Mouse (Mus musculus): ENCODE measurements around the gene Son. TPM values are rescaled to one million over a fixed set of nuclear protein-coding genes. Genes with fewer than 3 reads are reported as not detected.

Son gene
- polyA plus RNA-seq, 1 experiment from 2014 or later, result 149 TPM

DNA sequence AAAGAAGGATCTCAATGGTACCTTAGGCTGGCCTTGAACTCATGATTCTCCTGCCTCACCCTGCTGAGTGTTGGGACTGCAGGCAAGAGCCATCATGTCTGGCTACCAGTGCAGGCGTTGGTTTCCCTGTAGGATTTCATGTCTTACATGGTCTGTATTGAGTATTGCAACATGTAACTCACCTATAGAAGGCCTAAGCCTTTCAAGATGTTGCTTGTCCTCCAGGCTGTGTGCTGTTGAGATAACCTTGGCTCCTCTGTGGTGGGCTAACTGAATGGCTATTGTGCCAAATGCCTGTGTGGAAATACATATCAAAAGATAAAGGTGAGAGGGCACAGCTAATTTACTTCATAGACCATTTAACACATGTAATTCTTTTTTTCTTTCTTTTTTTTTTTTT is 51.7 kb downstream of the Son start:
- no peak for DNase-seq
- no peak overlapping the region for H3K4me2 ChIP-seq
- H3K36me3 ChIP-seq (ENCODE audit: insufficient read depth), result peaks cover 36% of the 10 kb centered on the region
- no peak overlapping the region for H3K9ac ChIP-seq
- no peaks in the 10 kb centered on the region for H3K4me1 ChIP-seq (ENCODE audit: insufficient read depth)
- TF ChIP-seq CTCF (IDR thresholded peaks at IDR 0.05; ENCODE audit: low read depth), result no peak
- no peak overlapping the region for H3K27ac ChIP-seq (ENCODE audit: low read depth)
- H3K4me3 ChIP-seq (ENCODE audit: low read depth, low read length), result no peak overlapping the region
- no peak for ATAC-seq (ENCODE audit: insufficient read depth)
- no peaks in the 10 kb centered on the region for H3K9me3 ChIP-seq (ENCODE audit: low read depth, low read length)
- 92% methylated on average over 1 of the region's 1 CpGs for WGBS
- H3K27me3 ChIP-seq (ENCODE audit: insufficient read depth, low read length), result no peaks in the 10 kb centered on the region

DNA sequence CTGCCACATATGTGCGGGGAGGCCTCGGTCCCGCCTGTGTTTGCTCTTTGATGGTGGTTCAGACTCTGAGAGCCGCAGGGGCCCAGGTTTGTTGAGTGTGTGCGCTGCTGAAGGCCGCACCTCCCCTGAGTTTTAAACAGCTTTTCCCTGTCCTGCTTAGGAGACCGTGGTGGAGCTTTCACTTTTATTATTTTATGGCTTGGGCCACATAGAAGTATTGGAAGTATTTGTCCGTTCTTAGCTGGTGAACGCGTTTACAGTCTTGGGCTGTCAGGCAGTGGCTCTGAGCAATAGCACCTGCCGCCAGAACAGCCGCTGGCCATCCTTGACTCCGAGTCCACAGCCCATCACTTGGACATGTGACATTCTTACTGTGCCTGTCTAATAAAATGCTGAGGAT is 54.6 kb downstream of the Son start:
- Histone ChIP-seq H3K27me3 (ENCODE audit: insufficient read depth, low read length) (no peaks in the 10 kb centered on the region), H3K9ac (no peak overlapping the region), H3K9me3 (ENCODE audit: low read depth, low read length) (no peaks in the 10 kb centered on the region), H3K4me2 (no peak overlapping the region), H3K27ac (ENCODE audit: low read depth) (peak overlapping the region; percentile 49; the same call in 1 of the 2 replicates), H3K4me1 (ENCODE audit: insufficient read depth) (no peaks in the 10 kb centered on the region), H3K36me3 (ENCODE audit: insufficient read depth) (peaks cover 46% of the 10 kb centered on the region), H3K4me3 (ENCODE audit: low read depth, low read length) (no peak overlapping the region)
- ATAC-seq (ENCODE audit: insufficient read depth) (peak; percentile 77), DNase-seq (peak; percentile 68)
- TF ChIP-seq CTCF (IDR thresholded peaks at IDR 0.05; ENCODE audit: low read depth), result no peak
- WGBS, result 40% methylated on average over 13 of the region's 13 CpGs

DNA sequence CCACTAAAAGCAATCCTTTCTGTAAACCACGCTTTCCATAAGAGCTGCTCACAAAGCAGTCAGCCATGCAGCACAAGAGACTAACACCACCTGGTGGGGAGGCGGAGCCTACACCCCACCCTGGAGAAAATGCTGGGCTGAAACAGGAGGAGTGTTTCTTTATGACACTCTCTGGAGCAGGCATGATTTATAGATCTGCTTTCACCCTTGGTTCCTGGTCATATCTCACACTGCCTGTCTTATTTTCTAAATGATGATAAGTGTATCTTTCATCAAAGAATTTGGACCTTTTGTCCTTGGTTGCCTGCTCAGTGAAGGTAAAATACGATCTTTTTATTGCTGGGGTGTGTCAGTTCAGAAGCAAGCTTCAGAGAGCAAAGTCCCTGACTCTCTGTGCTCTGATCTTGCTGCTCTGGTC is 55.5 kb downstream of the Son start:
- Histone ChIP-seq H3K4me3 (ENCODE audit: low read depth, low read length) (no peak overlapping the region), H3K9me3 (ENCODE audit: low read depth, low read length) (no peaks in the 10 kb centered on the region), H3K27ac (ENCODE audit: low read depth) (no peak overlapping the region), H3K9ac (no peak overlapping the region), H3K27me3 (ENCODE audit: insufficient read depth, low read length) (no peaks in the 10 kb centered on the region), H3K4me1 (ENCODE audit: insufficient read depth) (no peaks in the 10 kb centered on the region), H3K36me3 (ENCODE audit: insufficient read depth) (peaks cover 45% of the 10 kb centered on the region), H3K4me2 (no peak overlapping the region)
- ATAC-seq (ENCODE audit: insufficient read depth) (0 out of 2 replicates have a peak, but pooled peaks have one; percentile 21), DNase-seq (no peak)
- WGBS, result 56% methylated on average over 3 of the region's 3 CpGs
- TF ChIP-seq CTCF (IDR thresholded peaks at IDR 0.05; ENCODE audit: low read depth), result no peak

DNA sequence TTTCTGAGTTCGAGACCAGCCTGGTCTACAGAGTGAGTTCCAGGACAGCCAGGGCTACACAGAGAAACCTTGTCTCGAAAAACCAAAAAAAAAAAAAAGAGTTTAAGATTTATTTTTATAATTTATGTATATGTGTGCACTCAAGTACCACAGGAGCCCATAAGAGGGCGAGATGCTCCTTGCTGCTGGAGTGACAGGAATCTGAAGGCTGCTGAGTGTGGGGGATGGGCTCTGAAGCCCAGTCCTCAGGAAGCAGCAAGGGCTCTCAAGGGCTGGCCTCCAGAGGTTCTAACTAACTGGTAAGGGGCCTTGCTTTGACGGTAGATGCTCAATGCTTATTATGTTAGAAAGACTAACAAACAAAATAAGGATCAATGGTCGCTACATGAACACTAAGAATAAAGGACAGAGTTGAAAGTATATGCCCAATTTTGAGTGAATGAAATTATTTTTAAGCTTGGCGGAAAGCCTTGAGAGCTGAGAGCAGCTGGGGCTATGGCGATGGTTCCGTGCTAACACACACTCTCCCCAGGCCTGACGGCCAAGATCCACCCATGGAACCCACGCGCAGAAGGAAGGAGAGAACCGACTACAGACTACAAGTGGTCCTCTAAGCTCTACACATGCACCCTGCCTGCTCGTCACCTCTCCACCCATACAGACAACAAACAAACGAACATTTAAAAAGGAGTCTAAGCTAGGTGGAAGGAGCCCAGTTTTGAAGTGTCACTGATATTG is 57.5 kb downstream of the Son start:
- 85% methylated on average over 14 of the region's 14 CpGs for WGBS
- peak; percentile 20 for TF ChIP-seq CTCF (IDR thresholded peaks at IDR 0.05; ENCODE audit: low read depth)
- Histone ChIP-seq H3K27me3 (ENCODE audit: insufficient read depth, low read length) (no peaks in the 10 kb centered on the region), H3K36me3 (ENCODE audit: insufficient read depth) (peaks cover 40% of the 10 kb centered on the region), H3K9me3 (ENCODE audit: low read depth, low read length) (no peaks in the 10 kb centered on the region), H3K4me3 (ENCODE audit: low read depth, low read length) (no peak overlapping the region), H3K9ac (no peak overlapping the region), H3K4me1 (ENCODE audit: insufficient read depth) (no peaks in the 10 kb centered on the region), H3K4me2 (no peak overlapping the region), H3K27ac (ENCODE audit: low read depth) (no peak overlapping the region)
- ATAC-seq (ENCODE audit: insufficient read depth) (no peak), DNase-seq (peak; percentile 26)

DNA sequence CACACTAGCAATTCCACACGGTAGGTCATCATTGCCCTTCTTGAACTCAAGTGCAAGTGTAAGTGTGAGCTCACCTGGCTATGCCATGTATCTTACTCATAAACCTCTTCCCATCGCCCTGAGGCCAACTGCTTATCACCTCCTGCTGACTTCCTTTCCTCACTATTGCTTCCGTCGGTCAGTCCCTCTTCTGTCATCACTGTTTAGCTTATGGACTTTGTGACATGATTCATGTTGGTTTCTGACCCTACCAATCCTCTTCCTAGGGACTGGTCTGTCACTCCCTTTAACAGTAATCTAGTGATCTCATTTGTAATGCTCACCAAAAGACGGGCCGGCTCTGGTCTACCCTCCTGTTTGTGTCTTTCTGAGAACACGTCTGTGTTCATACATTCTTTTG is 62.9 kb downstream of the Son start:
- no peak overlapping the region for H3K4me2 ChIP-seq
- H3K9me3 ChIP-seq (ENCODE audit: low read depth, low read length), result no peaks in the 10 kb centered on the region
- no peak overlapping the region for H3K27ac ChIP-seq (ENCODE audit: low read depth)
- H3K36me3 ChIP-seq (ENCODE audit: insufficient read depth), result peaks cover 53% of the 10 kb centered on the region
- 64% methylated on average over 7 of the region's 7 CpGs for WGBS
- no peak overlapping the region for H3K4me3 ChIP-seq (ENCODE audit: low read depth, low read length)
- TF ChIP-seq CTCF (IDR thresholded peaks at IDR 0.05; ENCODE audit: low read depth), result no peak
- H3K4me1 ChIP-seq (ENCODE audit: insufficient read depth), result no peaks in the 10 kb centered on the region
- DNase-seq (no peak), ATAC-seq (ENCODE audit: insufficient read depth) (no peak)
- no peak overlapping the region for H3K9ac ChIP-seq
- H3K27me3 ChIP-seq (ENCODE audit: insufficient read depth, low read length), result no peaks in the 10 kb centered on the region

DNA sequence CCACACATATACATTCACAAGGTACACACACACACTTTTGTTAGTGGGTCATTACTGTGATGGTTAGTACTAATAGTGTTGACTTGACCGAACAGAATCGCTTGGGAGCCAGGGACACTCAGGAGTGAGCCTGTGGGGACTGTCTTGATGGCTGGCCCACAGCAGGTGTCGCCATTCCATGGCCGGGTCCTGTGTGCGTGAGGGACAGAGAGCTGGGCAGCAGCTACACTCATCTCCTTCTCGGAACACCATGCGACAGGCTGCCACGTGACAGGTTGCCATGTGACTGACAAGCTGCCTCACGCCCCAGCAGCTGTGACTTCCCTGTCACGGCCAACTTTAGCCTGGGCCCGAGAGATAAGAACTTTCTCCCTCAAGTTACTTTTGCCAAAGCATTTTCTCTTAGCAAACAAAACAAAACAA is 69.6 kb downstream of the Son start:
- peaks cover 19% of the 10 kb centered on the region for H3K36me3 ChIP-seq (ENCODE audit: insufficient read depth)
- H3K27me3 ChIP-seq (ENCODE audit: insufficient read depth, low read length), result no peaks in the 10 kb centered on the region
- WGBS, result 63% methylated on average over 11 of the region's 11 CpGs
- no peaks in the 10 kb centered on the region for H3K9me3 ChIP-seq (ENCODE audit: low read depth, low read length)
- no peaks in the 10 kb centered on the region for H3K4me1 ChIP-seq (ENCODE audit: insufficient read depth)
- DNase-seq (peak; percentile 21), ATAC-seq (ENCODE audit: insufficient read depth) (peak; percentile 63; the same call in 1 of the 2 replicates)
- no peak overlapping the region for H3K27ac ChIP-seq (ENCODE audit: low read depth)
- H3K4me2 ChIP-seq, result no peak overlapping the region
- TF ChIP-seq CTCF (IDR thresholded peaks at IDR 0.05; ENCODE audit: low read depth), result no peak
- no peak overlapping the region for H3K9ac ChIP-seq
- no peak overlapping the region for H3K4me3 ChIP-seq (ENCODE audit: low read depth, low read length)

DNA sequence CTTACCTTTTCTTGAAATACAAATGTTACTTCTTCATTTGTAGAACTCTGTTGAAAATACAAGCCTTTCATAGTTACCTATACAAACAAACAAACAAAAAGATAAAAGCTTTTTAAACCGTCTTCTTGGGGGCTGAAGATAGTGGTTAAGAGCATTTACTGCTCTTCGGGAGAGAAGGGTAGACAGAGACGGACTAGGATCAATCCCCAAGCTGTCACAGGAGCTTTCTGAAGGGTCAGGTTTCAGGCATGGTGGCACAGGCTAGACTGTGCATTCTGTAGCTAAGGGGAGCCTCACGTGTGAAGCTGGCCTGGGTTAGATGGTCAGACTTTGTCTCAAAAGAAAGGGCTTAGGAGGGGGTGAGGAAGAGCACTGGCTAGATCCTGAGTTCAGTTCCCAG is 70.1 kb downstream of the Son start:
- Histone ChIP-seq H3K27me3 (ENCODE audit: insufficient read depth, low read length) (no peaks in the 10 kb centered on the region), H3K9ac (no peak overlapping the region), H3K9me3 (ENCODE audit: low read depth, low read length) (no peaks in the 10 kb centered on the region), H3K4me3 (ENCODE audit: low read depth, low read length) (no peak overlapping the region), H3K4me2 (no peak overlapping the region), H3K4me1 (ENCODE audit: insufficient read depth) (no peaks in the 10 kb centered on the region), H3K27ac (ENCODE audit: low read depth) (0 out of 2 replicates have a peak overlapping the region, but pooled peaks have one; percentile 16), H3K36me3 (ENCODE audit: insufficient read depth) (peaks cover 19% of the 10 kb centered on the region)
- DNase-seq (no peak), ATAC-seq (ENCODE audit: insufficient read depth) (no peak; the same call in 1 of the 2 replicates)
- WGBS, result 53% methylated on average over 4 of the region's 4 CpGs
- no peak for TF ChIP-seq CTCF (IDR thresholded peaks at IDR 0.05; ENCODE audit: low read depth)

Data from lung, embryonic 14.5 days (tissue).